ENCODE assay signal across 28 mouse cellular contexts in the genomic region with DNA sequence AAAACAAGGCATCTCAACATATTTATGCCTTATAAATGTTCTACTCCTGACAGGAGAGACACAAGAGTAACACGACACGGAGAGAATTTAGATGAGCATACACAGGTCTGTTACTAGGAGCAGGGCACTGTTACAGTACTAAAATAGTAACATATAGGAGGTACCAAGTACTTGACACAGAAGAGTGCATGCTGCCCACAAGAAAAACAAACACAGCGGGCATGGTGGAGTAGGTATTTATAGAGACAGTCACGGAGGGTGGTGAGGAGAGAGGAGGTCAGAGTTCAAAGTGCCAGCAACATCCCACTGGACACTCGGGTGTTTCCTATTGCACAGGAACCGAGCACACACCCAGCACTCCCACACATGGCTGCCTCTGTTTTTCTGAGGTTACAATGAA. TPM values are rescaled to one million over a fixed set of nuclear protein-coding genes. Genes with fewer than 3 reads are reported as not detected.
DNase-seq lines count a peak whose midpoint lies in the region; ATAC-seq and TF ChIP-seq lines count a peak whose summit lies in the region.
"Had no signal": no experiment of that assay in that cellular context is flagged by ENCODE, and none has a peak within 500 bp of the region (broad histone marks: within the 10 kb centered on the region; RNA-seq: fewer than 3 reads in every experiment).

No protein-coding gene starts in this region.

- intact Hi-C loops in heart, adult 2 months (cut with DNase I), result no loop called here

- DNase-seq in heart, adult 2 months, result peak in 1 of 2 experiments; percentile 13
- DNase-seq in heart, postnatal 4 days, result no peak
- no peak for DNase-seq in kidney, adult 9 months
- peak; percentile 11 for DNase-seq in lung, postnatal 0 days (ENCODE audit: low spot score)
- no peak for DNase-seq in lung, postnatal 14 days
- no peak for DNase-seq in hindbrain, postnatal 0 days (ENCODE audit: low spot score)
- DNase-seq: adrenal gland, postnatal 36 days; cerebellum, adult 9-10 months; gastrocnemius, postnatal 10 days; kidney, adult 11 months; layer of hippocampus, postnatal 36 days; lung, postnatal 4 days; retina, postnatal 1 day; right cerebral cortex, postnatal 25 days; spleen, adult 18-20 months had no signal

- TF ChIP-seq EP300 in heart, adult 2 months (IDR thresholded peaks at IDR 0.05; ENCODE audit: insufficient read depth, low read depth, low read length), result no peak
- TF ChIP-seq EP300 in lung, postnatal 0 days (IDR thresholded peaks at IDR 0.05), result no peak

- 0 out of 2 replicates have a peak, but pooled peaks have one; percentile 60 for ATAC-seq in kidney, embryonic 14.5 days (ENCODE audit: low FRiP score, low TSS enrichment)
- peak; percentile 9; the same call in 1 of the 2 replicates for ATAC-seq in lung, postnatal 0 days
- ATAC-seq in hindbrain, postnatal 0 days, result no peak
- ATAC-seq: forebrain, embryonic 13.5 days; midbrain, embryonic 16.5 days had no signal

- H3K36me3 ChIP-seq in heart, adult 2 months (ENCODE audit: control insufficient read depth, insufficient read depth, low read length), result peaks cover 6% of the 10 kb centered on the region; the same call in 1 of the 2 replicates
- no peaks in the 10 kb centered on the region for H3K36me3 ChIP-seq in kidney, embryonic 14.5 days (ENCODE audit: control insufficient read depth, insufficient read depth, low read length)
- no peaks in the 10 kb centered on the region for H3K36me3 ChIP-seq in lung, postnatal 0 days (ENCODE audit: insufficient read depth, low read length)
- no peaks in the 10 kb centered on the region; the same call in 1 of the 2 replicates for H3K36me3 ChIP-seq in hindbrain, postnatal 0 days (ENCODE audit: insufficient read depth, low read length)

- no peak for TF ChIP-seq CTCF in heart, adult 2 months (IDR thresholded peaks at IDR 0.05)
- TF ChIP-seq CTCF in lung, postnatal 0 days (IDR thresholded peaks at IDR 0.05), result no peak
- no peak for TF ChIP-seq CTCF in hindbrain, postnatal 0 days (IDR thresholded peaks at IDR 0.05; ENCODE audit: low read depth)

- TF ChIP-seq POLR2A in heart, adult 2 months (IDR thresholded peaks at IDR 0.05; ENCODE audit: insufficient read depth, low read depth, low read length), result no peak

- peaks cover 3% of the 10 kb centered on the region for H3K4me1 ChIP-seq in heart, adult 2 months (ENCODE audit: control insufficient read depth, insufficient read depth, low read length)
- H3K4me1 ChIP-seq in kidney, embryonic 14.5 days (ENCODE audit: control insufficient read depth, insufficient read depth, low read length), result no peaks in the 10 kb centered on the region
- no peaks in the 10 kb centered on the region for H3K4me1 ChIP-seq in lung, postnatal 0 days (ENCODE audit: insufficient read depth, low read depth, low read length)
- H3K4me1 ChIP-seq in hindbrain, postnatal 0 days (ENCODE audit: insufficient read depth, low read length), result no peaks in the 10 kb centered on the region
- H3K4me1 ChIP-seq: hindbrain, embryonic 12.5 days had no signal

- no peak overlapping the region for H3K4me2 ChIP-seq in kidney, embryonic 14.5 days (replicated peaks; ENCODE audit: low read depth, low read length)
- no peak overlapping the region for H3K4me2 ChIP-seq in lung, postnatal 0 days (replicated peaks; ENCODE audit: low read depth, low read length)
- no peak overlapping the region for H3K4me2 ChIP-seq in hindbrain, postnatal 0 days (ENCODE audit: low read depth, low read length)
- H3K4me2 ChIP-seq: forebrain, embryonic 13.5 days; hindbrain, embryonic 12.5 days; neural tube, embryonic 13.5 days had no signal

- no peak overlapping the region for H3K4me3 ChIP-seq in heart, adult 2 months
- no peak overlapping the region for H3K4me3 ChIP-seq in kidney, embryonic 14.5 days (ENCODE audit: low read length)
- no peak overlapping the region for H3K4me3 ChIP-seq in lung, postnatal 0 days (ENCODE audit: low read depth, low read length)
- no peak overlapping the region for H3K4me3 ChIP-seq in hindbrain, postnatal 0 days (ENCODE audit: low read length)
- H3K4me3 ChIP-seq: forebrain, embryonic 13.5 days; hindbrain, embryonic 12.5 days; myocyte; neural tube, embryonic 13.5 days had no signal

- H3K27ac ChIP-seq in heart, adult 2 months, result peak overlapping the region; percentile 52; the same call in 1 of the 2 replicates
- no peak overlapping the region for H3K27ac ChIP-seq in kidney, embryonic 14.5 days (ENCODE audit: low read depth, low read length)
- no peak overlapping the region for H3K27ac ChIP-seq in lung, postnatal 0 days (ENCODE audit: low read length)
- no peak overlapping the region for H3K27ac ChIP-seq in hindbrain, postnatal 0 days
- H3K27ac ChIP-seq: forebrain, embryonic 13.5 days; hindbrain, embryonic 12.5 days; neural tube, embryonic 13.5 days had no signal

- no peaks in the 10 kb centered on the region for H3K79me2 ChIP-seq in heart, adult 2 months (replicated peaks; ENCODE audit: control insufficient read depth, insufficient read depth, low read length)

- no peaks in the 10 kb centered on the region for H3K9me3 ChIP-seq in kidney, embryonic 14.5 days (ENCODE audit: control insufficient read depth, low read length)
- H3K9me3 ChIP-seq in lung, postnatal 0 days (ENCODE audit: low read length), result no peaks in the 10 kb centered on the region
- H3K9me3 ChIP-seq in hindbrain, postnatal 0 days (ENCODE audit: low read length), result no peaks in the 10 kb centered on the region
- H3K9me3 ChIP-seq: forebrain, embryonic 13.5 days; hindbrain, embryonic 12.5 days; neural tube, embryonic 13.5 days had no signal

- no peak overlapping the region for H3K9ac ChIP-seq in heart, adult 2 months (ENCODE audit: low read depth, low read length)
- H3K9ac ChIP-seq in kidney, embryonic 14.5 days (ENCODE audit: low read depth, low read length), result no peak overlapping the region
- no peak overlapping the region for H3K9ac ChIP-seq in lung, postnatal 0 days (replicated peaks; ENCODE audit: low read depth)
- no peak overlapping the region for H3K9ac ChIP-seq in hindbrain, postnatal 0 days (replicated peaks; ENCODE audit: low read length)
- H3K9ac ChIP-seq: forebrain, embryonic 13.5 days; hindbrain, embryonic 12.5 days; neural tube, embryonic 13.5 days had no signal

- H3K27me3 ChIP-seq in heart, adult 2 months (ENCODE audit: control insufficient read depth, insufficient read depth, low read length), result no peaks in the 10 kb centered on the region
- H3K27me3 ChIP-seq in kidney, embryonic 14.5 days (ENCODE audit: control insufficient read depth, insufficient read depth, low read length), result no peaks in the 10 kb centered on the region
- H3K27me3 ChIP-seq in lung, postnatal 0 days (replicated peaks; ENCODE audit: insufficient read depth, low read length), result no peaks in the 10 kb centered on the region
- H3K27me3 ChIP-seq in hindbrain, postnatal 0 days (ENCODE audit: insufficient read depth, low read length), result no peaks in the 10 kb centered on the region
- H3K27me3 ChIP-seq: forebrain, embryonic 13.5 days; hindbrain, embryonic 12.5 days; neural tube, embryonic 13.5 days had no signal

- 22% methylated on average over 6 of the region's 6 CpGs for WGBS in heart, adult 2 months
- WGBS in kidney, embryonic 14.5 days, result 27% methylated on average over 6 of the region's 6 CpGs
- WGBS in lung, postnatal 0 days, result 53% methylated on average over 6 of the region's 6 CpGs
- WGBS in hindbrain, postnatal 0 days, result 74% methylated on average over 6 of the region's 6 CpGs

RNA-seq across cellular contexts. Expression of a gene that starts 14.2 kb away (rescaled TPM):
- total RNA-seq in heart, adult 2 months (2021), result not detected
- 0.12 TPM in 1 of 2 replicates, not detected in the other for polyA plus RNA-seq in heart, adult 2 months (2012; rRNA removed)
- total RNA-seq in heart, postnatal 4 days (2021), result not detected
- polyA plus RNA-seq in kidney, embryonic 14.5 days (2014; fragmentation: Nextera tagmentation; extraction: Ambion mirVana), result 0.13 TPM in 1 of 2 replicates, not detected in the other
- 0.12 TPM in 1 of 2 replicates, not detected in the other for polyA plus RNA-seq in lung, postnatal 0 days (2015; fragmentation: Nextera tagmentation; extraction: Ambion mirVana)
- total RNA-seq in hindbrain, postnatal 0 days (2014; rRNA removed), result not detected in 2 replicates
- 0.09 and 0.15 TPM in 2 replicates for polyA plus RNA-seq in hindbrain, postnatal 0 days (2015; fragmentation: Nextera tagmentation; extraction: Ambion mirVana)
- total RNA-seq: adrenal gland, adult 18-20 months; adrenal gland, postnatal 36 days; ES-E14; gastrocnemius, postnatal 10 days; layer of hippocampus, postnatal 36 days; liver, adult 2 months; megakaryocyte-erythroid progenitor cell, adult 5-6 weeks had no signal
- polyA plus RNA-seq: embryonic facial prominence, embryonic 14.5 days; hindbrain, embryonic 12.5 days; limb, embryonic 11.5 days; liver, adult 2 months; myocyte; thymus, postnatal 0 days had no signal
